Mouse (Mus musculus) ES-CJ7 (cell line): Measurements from ENCODE around the gene Tmod4.

ENCODE experiments used
- DNase-seq: peaks from one replicate; pipeline ENCODE4 v3.0.0; 2011; ENCODE audit warnings: low read depth, low spot score

Tmod4 gene

DNA sequence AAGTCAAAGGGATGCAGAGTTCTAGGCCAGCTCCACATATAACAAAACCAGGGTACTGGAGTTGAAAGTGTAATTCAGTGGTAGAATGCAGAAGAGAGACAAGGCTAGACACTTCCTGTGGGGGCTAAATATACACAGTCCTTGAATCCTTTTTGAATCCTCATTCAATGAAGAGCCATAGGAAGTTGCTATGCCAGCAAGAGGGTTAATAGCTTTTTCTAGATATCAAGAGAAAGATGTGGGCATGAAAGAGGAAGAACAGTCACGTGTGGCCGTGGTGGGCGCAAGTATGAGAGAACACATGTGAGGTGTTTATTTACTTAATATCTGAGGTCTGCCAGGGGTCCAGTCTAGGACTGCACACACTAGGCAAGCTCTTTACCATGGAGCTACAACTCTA is 12.1 kb downstream of the Tmod4 start:
- DNase-seq: no peak

DNA sequence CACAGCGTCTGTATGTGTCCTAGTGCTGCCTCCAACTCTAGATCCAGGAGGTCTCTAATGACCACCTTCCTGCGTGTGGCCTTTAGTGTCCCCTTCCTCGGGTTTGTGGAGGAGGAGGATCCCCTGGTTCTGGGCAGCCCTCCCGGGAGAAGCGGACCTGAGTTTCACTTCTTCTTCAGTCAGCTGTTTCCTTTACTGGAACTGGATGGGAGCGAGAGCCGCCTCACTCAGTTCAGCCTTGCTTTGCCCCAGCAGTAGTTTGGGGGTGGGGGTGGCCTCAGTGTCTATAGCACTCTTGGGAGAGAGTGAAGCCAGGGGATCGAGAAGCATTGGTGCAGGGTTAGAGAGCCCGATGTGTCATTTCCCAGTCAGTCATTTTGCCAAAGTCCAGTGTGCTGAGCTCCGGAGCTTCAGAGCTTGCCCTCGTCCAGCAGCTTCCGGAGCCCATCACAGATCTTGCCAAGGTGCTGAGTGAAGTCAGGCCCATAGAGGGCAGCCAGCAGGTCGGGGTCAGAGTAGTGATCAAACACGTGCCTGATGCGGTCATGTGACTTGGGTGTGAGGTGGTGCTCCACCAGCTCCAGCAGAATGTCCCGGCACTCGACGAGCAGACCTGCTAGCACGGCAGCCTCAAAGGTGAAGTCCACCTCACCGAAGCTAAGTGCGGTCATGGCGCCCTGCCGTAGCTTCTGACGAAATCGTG is 15.5 kb downstream of the Tmod4 start:
- DNase-seq: peak; percentile 80

DNA sequence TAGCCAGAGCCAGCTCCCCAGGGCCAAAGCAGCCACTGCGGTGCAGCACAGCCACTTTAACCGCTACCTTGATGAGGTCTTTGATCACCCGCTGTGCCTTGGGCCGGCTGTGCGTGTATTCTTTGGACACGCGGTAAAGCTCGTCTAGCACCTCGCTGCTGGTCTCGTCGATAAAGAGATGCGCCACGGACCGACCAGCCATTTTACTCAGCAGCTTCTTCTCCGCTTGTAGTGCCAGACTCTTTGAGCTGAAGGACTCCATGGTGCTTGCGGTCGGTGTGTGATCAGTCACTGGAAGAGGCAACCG is 16.0 kb downstream of the Tmod4 start:
- peak; percentile 63 for DNase-seq

DNA sequence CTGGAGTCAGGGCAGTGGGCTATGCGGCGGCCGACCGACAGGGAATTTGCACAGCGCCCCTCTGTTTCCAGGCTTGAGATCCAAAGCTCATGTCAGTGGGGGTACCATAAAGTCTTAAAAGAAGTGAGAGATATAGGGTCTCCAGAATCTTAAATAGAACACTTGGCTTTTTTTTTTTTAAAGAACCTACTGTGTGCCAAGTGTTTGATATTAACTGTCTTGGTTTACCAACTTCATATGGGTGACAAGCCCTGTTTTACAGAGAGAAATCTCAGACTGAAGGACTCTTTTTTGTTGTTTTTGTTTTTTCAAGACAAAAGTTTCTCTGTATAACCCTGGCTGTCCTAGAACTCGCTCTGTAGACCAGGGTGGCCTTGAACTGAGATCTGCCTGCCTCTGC is 16.5 kb downstream of the Tmod4 start:
- DNase-seq: no peak

DNA sequence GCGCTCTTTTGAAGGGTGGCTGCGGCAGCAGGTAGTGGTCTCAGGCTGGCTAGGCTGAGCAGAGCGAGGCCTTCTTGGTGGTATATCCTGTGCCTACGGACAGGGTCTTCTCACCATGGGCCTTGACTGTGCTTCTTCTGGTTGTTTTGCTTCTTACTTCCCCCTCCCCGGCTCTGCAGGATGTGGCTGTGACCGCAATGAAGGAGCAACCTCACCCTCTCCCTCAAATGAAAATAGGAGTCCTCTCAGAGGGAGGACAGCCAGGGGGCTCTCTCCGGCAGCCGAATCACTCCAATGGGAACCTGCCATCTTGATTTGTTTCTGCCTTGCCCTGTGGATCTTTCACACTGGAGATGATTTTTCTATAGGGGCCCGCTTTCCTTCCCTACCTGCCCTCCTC is 17.2 kb downstream of the Tmod4 start:
- DNase-seq: no peak

DNA sequence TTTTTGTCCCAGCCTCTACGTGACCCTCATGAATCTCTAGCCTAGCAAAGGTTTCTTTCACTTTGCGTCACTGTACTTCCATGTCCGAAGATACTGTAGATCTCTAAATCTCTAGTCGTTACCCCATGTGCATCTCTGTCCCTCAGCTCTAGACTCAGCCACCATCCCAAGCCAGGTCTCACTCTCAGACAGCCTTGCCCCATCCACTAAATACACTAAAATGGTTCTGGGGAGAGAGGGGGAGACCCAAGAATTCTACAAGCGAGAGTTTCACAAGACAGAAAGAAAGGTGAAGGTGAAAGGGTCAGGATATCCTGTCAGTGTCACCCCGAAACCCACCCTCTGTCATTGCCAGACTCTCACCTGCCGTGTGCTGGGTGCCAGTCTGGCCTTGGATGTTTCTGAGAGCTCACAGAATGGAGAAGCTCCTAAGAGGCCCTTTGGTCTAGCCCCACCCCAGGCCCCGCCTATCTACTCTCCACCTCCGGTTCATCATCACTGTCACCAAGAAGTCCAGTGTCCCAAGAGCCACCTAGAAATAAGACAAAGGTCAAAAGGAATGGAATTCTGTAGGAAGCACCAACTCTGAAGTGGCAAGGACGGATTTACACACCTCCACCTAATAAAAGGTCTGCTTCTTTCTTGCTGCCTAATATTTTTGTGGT is 17.8 kb downstream of the Tmod4 start, which contains the start of gene Tnfaip8l2:
Tnfaip8l2 (minus strand) TSS at position 409 of the 665 bp plus-strand sequence.
- DNase-seq: no peak

DNA sequence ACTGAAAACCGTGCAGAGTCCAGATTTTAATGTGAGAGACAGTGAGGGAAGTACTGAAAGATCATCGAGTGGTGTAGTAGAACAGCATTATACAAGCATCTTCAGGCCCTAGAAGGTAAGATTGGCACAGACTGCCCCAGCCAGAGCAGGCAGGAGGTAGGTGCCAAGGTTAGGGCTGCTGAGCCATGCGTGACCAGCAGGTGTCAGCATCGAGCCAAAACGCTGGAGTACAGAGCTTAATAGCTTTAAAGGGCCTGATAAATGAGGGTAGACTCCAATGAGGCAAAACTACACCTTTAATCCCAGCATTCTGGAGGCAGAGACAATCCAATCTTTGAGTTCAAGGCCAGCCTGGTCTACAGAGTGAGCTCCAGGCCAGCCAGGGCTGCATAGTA is 18.3 kb downstream of the Tmod4 start:
- peak; percentile 80 for DNase-seq

DNA sequence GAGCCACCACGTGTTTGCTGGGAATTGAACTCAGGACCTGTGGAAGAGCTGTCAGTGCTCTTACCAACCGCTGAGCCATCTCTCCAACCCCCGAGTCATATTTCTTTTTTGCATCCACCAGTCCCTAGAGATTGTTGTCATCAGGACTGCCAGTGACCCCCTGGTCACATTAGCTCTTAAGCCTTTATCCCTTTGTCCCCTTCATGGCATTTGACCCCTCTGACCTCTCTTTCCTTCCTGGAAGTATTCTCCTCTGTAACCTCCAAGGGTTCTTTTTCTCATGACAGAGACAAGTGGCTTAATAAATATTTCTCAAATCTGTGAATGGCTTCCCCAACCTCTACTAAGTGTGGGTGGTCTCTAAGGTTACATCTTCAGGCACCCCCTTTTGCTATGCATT is 23.6 kb downstream of the Tmod4 start:
- no peak for DNase-seq

DNA sequence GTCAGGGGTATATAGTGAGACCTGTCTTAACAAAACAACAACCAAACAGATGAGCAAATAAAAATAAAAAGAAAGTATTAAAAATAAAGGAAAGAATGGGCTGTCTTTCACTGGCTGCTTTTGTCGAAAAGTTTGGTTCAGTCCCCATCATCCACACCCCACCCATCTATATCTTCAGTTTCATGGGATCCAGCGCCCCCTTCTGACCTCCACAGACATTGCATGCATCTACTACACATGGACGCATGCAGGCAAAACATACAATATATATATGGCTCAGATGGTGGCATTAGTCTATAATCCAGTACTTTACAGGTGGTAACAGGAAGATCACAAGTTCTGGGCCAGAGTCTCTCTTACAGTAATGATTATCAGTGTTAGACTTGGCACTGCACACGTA is 29.6 kb downstream of the Tmod4 start:
- DNase-seq: peak; percentile 81

DNA sequence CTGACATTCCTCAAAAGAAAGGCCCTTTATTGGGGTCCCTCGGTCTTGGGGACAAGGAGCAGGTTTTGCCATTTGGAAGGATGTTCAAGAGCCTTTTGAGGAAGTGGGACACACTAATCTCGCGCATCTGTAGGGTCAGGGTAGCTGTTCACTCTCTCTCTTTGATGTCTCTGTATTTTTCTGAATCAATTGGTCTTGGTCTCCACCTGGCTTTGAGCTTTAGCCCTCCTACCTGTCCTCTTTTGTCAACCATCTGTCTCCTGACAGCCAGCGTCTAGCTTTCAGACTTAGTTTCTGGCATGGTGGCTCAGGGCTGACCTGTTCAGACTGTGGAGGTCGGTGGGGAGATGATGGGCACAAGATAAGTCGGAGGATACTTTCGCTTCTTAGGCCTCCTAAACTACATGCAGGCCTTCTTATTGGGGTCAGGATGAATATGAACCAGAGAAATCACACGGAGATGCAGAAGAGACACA is 35.3 kb downstream of the Tmod4 start:
- no peak for DNase-seq

DNA sequence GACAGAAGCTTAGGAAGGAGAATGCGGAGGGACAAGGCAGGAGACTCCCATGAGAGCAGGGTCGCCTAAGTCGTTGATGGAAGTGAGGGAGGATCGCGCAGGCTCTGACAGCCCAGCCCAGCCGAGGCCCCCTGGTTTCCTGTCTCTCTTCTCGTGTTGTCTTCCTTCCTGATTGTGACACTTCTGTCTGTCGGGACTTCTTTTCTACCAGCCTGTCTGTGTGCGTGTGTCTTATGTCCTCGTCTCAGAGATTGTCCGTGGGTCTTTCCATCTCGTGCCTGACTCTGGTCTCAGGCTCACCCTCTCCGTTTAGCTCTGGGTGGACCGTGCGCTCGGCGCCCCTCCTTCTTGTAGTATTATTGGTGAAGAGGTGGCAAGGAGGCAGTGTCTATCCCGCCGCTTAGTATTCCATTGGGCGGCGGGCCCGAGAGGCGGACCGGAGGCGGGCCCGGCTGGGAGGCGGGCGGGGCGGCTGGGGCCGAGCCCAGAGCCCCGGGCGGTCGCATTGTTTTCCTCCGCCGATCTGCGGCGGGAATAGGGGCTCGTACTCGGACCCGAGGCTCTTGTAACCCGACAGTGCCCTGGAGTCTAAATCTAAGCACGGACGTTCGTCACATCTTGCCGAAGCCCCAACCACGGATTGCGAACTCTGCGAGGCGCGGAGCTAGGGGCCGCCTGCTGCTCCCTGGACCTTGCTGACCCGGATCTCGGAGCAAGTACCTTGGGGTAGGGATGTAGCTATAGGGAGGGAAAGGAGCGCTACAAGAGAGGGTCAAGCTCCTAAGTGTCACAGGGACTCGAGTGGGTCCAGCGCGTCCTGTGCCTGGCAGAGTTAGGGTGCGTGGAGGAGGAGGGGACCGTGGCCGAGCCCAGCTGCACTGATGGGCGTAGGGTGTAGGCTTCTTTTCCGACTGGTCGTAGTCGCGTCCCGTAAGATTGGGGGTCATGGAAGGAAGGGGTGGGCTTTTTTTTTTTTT is 36.0 kb downstream of the Tmod4 start, which contains the start of gene Sema6c:
Sema6c (plus strand) TSS at position 471 of the 977 bp plus-strand sequence.
- peak; percentile 84 for DNase-seq

DNA sequence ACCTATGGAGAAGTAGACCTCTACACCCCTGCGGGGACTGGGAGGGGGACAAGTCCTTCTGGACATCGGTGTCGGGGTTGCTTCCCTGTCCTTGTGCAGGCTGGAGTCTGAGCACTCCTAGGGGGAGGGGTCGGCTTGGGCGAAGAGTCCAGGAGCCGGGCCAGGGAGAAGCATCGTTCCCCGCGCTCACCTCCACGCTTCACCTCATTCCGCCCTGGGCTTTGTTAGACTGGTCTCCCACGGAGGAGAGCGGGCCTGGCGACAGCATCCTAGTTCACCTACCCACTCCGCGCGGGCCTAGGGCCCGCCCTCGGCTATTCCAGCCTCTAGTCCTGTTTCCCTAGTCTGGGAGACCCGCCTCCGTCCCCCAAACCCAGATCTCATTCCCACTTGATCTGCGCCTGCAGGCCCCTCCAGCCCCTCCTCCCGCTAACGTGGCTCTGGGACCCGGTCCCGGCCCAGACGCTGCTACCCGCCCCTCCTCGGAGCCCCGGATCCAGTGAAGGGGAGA is 36.8 kb downstream of the Tmod4 start:
- no peak for DNase-seq

DNA sequence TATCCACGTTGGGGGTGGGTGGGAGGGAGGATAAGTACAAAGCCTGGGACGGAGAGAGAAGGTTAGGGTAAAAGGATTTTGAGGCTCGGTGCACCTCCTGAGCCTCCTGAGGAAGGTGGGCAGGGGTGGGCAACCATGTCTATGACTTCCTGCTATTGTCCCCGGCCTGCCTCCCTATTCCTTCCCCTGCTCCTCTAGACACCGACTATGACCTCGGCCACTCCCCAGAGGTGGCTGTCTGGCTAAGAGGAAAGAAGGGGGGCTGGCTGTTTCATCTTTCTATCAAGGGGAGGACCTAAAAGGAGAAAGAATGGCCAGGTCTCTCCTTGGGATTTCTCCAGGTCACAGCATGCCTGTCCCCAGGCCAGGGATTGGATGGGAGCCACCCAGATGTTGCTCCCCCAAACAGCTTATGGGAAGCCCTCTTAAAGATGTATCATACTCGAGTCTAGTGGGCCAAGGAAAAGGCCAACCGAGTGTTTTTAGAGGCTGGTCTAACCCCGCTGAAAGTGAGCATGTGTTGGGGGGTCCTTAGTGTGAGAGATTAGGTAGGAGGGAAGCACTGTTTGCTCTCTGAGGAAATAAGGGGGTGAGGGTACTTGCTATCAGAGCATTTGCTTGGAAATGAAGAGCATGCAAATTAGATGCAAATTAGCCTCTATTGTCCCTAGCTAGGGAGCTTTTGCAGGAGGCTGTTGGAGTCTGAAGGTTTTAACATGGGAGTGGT is 37.5 kb downstream of the Tmod4 start:
- DNase-seq: peak; percentile 86

DNA sequence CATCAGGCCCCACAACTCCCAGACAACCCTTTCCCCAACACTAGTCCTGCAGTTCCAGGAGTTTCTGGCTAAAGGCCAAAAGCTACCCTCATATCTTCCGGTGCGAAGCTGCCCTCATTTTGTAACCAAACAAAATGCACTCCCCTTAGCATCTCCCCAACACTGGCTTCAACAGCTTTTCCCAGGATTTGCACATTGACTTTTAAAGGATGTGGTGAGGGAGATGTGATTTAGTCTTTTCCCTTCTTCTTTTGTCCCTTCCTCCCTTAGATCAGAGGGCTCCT is 38.0 kb downstream of the Tmod4 start:
- no peak for DNase-seq

DNA sequence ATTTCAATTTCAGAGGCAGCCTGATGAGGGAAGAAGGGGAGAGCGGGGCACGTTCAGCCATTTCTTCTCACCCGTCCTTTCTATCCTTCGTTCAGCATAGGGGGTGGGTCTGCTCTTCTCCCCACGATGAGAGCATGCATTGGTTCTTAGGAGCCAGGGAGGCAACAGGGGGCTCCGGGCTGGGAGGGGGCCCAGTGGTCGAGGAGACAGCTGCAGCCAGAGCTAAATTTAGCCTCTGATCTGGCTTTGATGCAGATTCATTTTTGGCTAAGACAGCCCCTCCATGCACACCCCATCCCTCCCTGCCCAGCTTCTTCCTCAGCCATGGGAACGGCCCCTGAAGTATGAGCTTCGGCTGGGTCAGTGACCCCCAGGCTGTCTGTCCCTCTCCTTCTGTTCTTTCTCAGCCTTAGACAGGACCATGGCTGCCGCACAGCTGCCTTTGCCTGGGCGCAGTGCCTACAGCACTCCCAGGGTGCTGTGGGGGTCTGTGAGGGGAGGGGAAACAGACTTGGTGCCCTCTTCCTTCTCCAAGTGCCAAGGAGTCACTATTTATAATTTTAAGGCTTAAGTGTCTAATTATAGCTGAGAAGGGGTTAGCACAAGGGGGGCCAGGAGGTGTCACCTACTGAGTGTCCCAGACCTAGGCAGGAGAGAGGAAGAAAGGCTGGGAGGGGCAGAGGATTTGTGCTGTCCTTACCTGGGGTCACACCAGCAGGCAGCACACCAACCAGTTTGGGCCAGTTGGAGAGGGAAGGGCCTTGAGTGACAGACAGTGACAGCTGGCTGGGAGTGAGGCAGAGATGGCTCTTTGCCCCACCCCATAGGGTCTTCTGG is 39.4 kb downstream of the Tmod4 start:
- peak; percentile 81 for DNase-seq

DNA sequence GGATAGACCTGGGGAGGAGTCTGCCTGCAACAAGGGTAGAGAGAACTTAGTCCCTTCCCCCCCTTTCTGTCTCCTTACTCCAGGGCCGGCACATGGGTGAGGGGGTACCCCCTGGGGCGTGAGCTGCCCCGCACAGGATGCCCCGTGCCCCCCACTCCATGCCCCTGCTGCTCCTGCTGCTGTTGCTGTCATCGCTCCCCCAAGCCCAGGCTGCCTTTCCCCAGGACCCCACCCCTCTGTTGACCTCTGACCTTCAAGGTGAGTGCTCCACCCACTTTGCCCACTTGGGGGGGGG is 39.9 kb downstream of the Tmod4 start:
- no peak for DNase-seq

DNA sequence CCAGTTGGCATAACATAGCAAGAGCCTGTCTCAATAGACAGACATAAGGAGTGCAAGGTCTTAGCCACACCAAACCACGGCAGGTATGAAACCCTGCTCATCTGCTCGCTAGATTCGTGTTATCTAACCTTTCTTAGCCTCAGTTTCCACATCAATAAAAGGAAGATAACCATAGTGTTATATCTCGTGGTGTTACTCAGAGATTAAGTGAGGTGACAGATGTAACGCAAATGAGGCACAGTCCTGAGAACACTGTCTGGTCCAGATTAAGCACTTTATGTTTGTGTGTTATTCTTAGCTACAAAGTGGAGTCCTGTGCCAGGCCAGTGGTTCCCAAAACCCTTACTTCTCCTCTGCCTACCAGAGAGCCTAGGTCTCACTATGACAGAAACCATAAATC is 40.6 kb downstream of the Tmod4 start:
- DNase-seq: no peak

DNA sequence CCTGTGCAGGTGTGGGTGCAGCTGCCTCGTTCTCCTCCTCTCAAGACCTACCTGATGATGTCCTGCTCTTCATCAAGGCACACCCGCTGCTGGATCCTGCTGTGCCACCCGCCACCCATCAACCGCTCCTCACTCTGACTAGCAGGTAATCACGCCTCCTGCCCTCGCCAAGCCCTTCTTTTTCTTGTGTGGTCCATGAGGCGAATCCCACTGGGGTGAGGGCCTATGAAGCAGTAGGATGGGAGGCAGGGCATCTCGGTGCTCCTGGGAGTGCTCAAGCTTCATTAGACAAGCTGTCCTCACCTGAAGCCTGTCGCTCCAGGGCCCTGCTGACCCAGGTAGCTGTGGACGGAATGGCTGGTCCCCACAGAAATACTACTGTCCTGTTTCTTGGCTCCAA is 45.7 kb downstream of the Tmod4 start:
- no peak for DNase-seq

DNA sequence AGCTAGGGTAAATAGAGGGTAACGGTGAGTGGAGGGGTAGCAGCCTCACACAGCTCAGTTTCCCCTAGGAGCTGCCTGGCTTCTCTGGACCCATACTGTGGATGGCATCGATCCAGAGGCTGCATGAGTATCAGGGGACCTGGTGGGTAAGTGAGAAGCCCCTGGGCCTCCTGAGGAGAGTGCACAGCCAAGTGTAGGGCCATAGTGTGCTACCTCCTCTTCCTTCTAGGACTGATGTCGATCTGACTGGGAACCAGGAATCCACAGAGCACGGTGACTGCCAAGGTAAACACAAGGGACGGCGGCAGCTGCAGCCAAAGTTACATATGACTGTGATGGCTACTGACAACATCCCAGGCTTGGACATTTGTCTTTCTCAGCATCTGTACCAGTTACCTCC is 46.8 kb downstream of the Tmod4 start:
- DNase-seq: no peak

DNA sequence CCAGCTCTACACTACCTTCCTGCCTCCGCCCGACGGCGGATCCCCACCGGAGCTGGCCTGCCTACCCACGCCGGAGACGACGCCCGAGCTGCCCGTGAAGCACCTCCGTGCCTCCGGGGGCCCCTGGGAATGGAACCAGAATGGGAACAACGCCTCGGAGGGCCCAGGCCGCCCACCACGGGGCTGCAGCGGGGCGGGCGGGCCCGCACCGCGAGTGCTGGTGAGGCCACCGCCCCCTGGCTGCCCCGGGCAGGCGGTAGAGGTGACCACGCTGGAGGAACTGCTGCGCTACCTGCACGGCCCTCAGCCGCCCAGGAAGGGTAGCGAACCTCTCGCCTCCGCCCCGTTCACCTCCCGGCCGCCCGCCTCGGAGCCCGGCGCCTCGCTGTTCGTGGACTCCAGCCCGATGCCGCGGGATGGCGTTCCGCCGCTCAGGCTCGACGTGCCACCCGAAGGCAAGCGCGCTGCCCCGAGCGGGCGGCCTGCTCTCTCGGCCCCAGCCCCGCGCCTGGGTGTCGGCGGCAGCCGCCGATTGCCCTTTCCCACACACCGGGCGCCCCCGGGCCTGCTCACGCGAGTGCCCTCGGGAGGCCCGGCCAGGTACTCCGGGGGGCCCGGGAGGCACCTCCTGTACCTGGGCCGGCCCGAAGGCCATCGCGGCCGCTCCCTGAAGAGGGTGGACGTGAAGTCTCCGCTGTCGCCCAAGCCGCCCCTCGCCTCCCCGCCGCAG is 48.4 kb downstream of the Tmod4 start:
- DNase-seq: no peak
